Mouse (Mus musculus): Measurements from ENCODE around the gene Vamp9. TPM values are rescaled to one million over a fixed set of nuclear protein-coding genes. Genes with fewer than 3 reads are reported as not detected.

Gene Vamp9
- total RNA-seq, 1 experiment = not detected

DNA sequence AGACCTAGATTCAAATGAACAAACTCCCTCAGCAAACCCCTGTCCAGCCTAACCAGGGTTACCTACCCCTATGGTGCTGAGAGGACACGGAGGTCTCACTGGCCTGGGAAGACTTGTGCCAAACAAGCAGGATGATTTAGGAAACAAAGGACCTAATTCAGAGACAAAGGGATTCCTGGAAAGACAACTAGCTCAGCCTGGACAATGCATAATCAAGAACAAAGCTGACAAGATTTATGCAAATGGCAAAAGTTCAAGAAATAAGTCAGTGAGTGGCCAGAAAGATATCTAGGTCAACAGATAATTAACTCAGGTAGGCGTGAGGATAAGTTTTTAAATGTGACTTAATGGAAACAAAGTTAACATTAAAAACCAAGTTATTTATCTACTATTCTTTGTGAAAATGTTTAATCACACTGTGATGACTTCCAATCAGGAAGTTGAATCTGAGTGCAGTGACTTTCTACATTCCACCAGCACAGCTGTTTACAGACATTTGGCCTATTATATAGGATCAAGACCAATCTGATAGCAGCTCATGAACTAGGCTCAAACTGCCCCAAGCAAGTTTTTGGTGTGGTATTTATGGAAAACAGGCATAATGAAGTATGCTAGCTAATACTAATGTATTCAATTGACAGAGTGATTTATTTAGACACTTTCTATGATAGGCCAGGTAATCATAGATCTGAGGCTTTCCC, 53.3 kb downstream of the Vamp9 start:
- Histone ChIP-seq H3K9ac (ENCODE audit: insufficient read depth, low read depth, low read length, poor library complexity, severe bottlenecking) (no peak overlapping the region), H3K4me3 (ENCODE audit: insufficient read depth in 1 of 2, low read depth in 1 of 2, low read length in 2 of 2, poor library complexity in 1 of 2, severe bottlenecking in 1 of 2) (no peak overlapping the region), H3K36me3 (ENCODE audit: control insufficient read depth, insufficient read depth, low read length, poor library complexity, severe bottlenecking) (peaks cover 11% of the 10 kb centered on the region), H3K4me1 (ENCODE audit: control insufficient read depth in 2 of 2, insufficient read depth in 2 of 2, low read length in 2 of 2, poor library complexity in 1 of 2) (peaks cover 0 to 1% of the 10 kb centered on the region in 2 experiments; a peak in 1 of 4 replicates), H3K9me3 (ENCODE audit: control insufficient read depth, insufficient read depth, low read depth, low read length) (no peaks in the 10 kb centered on the region), H3K27ac (ENCODE audit: insufficient read depth, low read depth, low read length, poor library complexity, severe bottlenecking) (no peak overlapping the region)
- no peak; the same call in 1 of the 2 replicates for TF ChIP-seq CHD2 (IDR thresholded peaks at IDR 0.05; ENCODE audit: low read depth, low read length)
- in situ Hi-C loops (cut with MboI; ENCODE audit: low sequenced_read_pairs in 2 of 2, unreplicated experiment in 2 of 2) = no loop called here
- DNase-seq (ENCODE audit: low read depth, low spot score) = no peak

- Histone ChIP-seq H3K4me3 (ENCODE audit: insufficient read depth in 1 of 2, low read depth in 1 of 2, low read length in 2 of 2, poor library complexity in 1 of 2, severe bottlenecking in 1 of 2) (no peak overlapping the region), H3K36me3 (ENCODE audit: control insufficient read depth, insufficient read depth, low read length, poor library complexity, severe bottlenecking) (peaks cover 11% of the 10 kb centered on the region), H3K27ac (ENCODE audit: insufficient read depth, low read depth, low read length, poor library complexity, severe bottlenecking) (no peak overlapping the region), H3K9ac (ENCODE audit: insufficient read depth, low read depth, low read length, poor library complexity, severe bottlenecking) (no peak overlapping the region), H3K4me1 (ENCODE audit: control insufficient read depth in 2 of 2, insufficient read depth in 2 of 2, low read length in 2 of 2, poor library complexity in 1 of 2) (peaks cover 0 to 1% of the 10 kb centered on the region in 2 experiments; a peak in 1 of 4 replicates), H3K9me3 (ENCODE audit: control insufficient read depth, insufficient read depth, low read depth, low read length) (no peaks in the 10 kb centered on the region)
- in situ Hi-C loops (cut with MboI; ENCODE audit: low sequenced_read_pairs in 2 of 2, unreplicated experiment in 2 of 2) = no loop called here
- no peak for DNase-seq (ENCODE audit: low read depth, low spot score)
- no peak for TF ChIP-seq MAFK (IDR thresholded peaks at IDR 0.05; ENCODE audit: insufficient read depth, low read depth, low read length)
- no peak for TF ChIP-seq CHD2 (IDR thresholded peaks at IDR 0.05; ENCODE audit: low read depth, low read length)
- no peak for TF ChIP-seq HCFC1 (IDR thresholded peaks at IDR 0.05; ENCODE audit: borderline replicate concordance, insufficient read depth, low read length)
- TF ChIP-seq ZC3H11A (IDR thresholded peaks at IDR 0.05; ENCODE audit: borderline replicate concordance, low read depth, low read length) = no peak
- TF ChIP-seq ZNF384 (IDR thresholded peaks at IDR 0.05; ENCODE audit: low read depth, low read length) = no peak
Measured at GRCm38 (mm10) chr5:99959960-99960359, 53.9 kb downstream of the Vamp9 start.

DNA sequence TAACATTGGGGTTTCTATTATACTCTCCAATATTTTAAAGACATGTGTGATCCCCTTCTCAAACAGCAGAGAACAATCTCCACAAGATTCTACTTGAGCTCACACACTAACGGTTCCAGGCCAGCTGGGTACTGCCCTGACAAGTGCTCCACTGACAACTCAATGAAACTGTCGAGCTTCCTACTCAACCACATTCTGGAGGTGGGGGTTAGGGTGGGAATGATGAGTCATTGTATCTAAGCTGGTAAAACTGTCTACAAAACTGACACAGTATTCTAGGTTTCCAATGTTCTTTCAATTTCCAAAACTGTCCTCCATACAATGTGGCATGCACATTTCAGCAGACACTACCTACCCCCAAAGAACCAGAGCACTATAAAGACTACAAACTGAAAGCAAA, 67.9 kb downstream of the Vamp9 start:
- no peaks in the 10 kb centered on the region for H3K9me3 ChIP-seq (ENCODE audit: control insufficient read depth, insufficient read depth, low read depth, low read length)
- H3K36me3 ChIP-seq (ENCODE audit: control insufficient read depth, insufficient read depth, low read length, poor library complexity, severe bottlenecking) = peaks cover 7% of the 10 kb centered on the region
- H3K4me1 ChIP-seq (ENCODE audit: control insufficient read depth in 2 of 2, insufficient read depth in 2 of 2, low read length in 2 of 2, poor library complexity in 1 of 2) = peaks cover 2 to 8% of the 10 kb centered on the region in 2 experiments; a peak in 3 of 4 replicates
- H3K4me3 ChIP-seq (ENCODE audit: insufficient read depth in 1 of 2, low read depth in 1 of 2, low read length in 2 of 2, poor library complexity in 1 of 2, severe bottlenecking in 1 of 2) = no peak overlapping the region
- no peak for DNase-seq (ENCODE audit: low read depth, low spot score)
- TF ChIP-seq MAFK (IDR thresholded peaks at IDR 0.05; ENCODE audit: insufficient read depth, low read depth, low read length) (peak; percentile 86), HCFC1 (IDR thresholded peaks at IDR 0.05; ENCODE audit: borderline replicate concordance, insufficient read depth, low read length) (no peak)
- no peak overlapping the region for H3K9ac ChIP-seq (ENCODE audit: insufficient read depth, low read depth, low read length, poor library complexity, severe bottlenecking)
- in situ Hi-C loops (cut with MboI; ENCODE audit: low sequenced_read_pairs in 2 of 2, unreplicated experiment in 2 of 2) = no loop called here
- no peak overlapping the region for H3K27ac ChIP-seq (ENCODE audit: insufficient read depth, low read depth, low read length, poor library complexity, severe bottlenecking)

DNA sequence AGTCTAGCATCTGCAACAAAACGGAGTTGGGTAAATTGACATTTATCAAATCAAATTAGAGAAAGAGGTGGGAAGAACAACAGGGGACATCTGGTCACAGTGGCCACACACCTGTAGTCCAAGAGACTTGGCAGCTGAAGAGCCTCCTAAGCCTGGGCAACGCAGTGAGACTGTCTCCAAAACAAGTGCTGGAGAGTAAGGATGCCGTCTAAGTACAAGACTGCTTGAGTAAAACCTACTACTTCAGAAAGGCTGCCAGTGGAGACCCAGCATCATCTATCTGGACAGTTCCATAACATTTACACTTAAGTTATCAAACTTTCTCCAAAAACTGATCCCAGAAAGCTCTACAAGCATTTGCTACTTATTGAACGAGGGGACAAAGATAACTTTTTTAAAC, 69.0 kb downstream of the Vamp9 start:
- H3K36me3 ChIP-seq (ENCODE audit: control insufficient read depth, insufficient read depth, low read length, poor library complexity, severe bottlenecking) = peaks cover 7% of the 10 kb centered on the region
- H3K4me3 ChIP-seq (ENCODE audit: insufficient read depth in 1 of 2, low read depth in 1 of 2, low read length in 2 of 2, poor library complexity in 1 of 2, severe bottlenecking in 1 of 2) = 0 out of 4 replicates have a peak overlapping the region, but pooled peaks of 1 of the 2 experiments have one; percentile 11

GRCm38 (mm10) chr5:99975776-99976175, 69.7 kb downstream of the Vamp9 start:
- peaks cover 2 to 8% of the 10 kb centered on the region in 2 experiments; a peak in 3 of 4 replicates for H3K4me1 ChIP-seq (ENCODE audit: control insufficient read depth in 2 of 2, insufficient read depth in 2 of 2, low read length in 2 of 2, poor library complexity in 1 of 2)
- in situ Hi-C loops (cut with MboI; ENCODE audit: low sequenced_read_pairs in 2 of 2, unreplicated experiment in 2 of 2) = no loop called here
- no peak for DNase-seq (ENCODE audit: low read depth, low spot score)
- no peak overlapping the region for H3K9ac ChIP-seq (ENCODE audit: insufficient read depth, low read depth, low read length, poor library complexity, severe bottlenecking)
- peaks cover 7% of the 10 kb centered on the region for H3K36me3 ChIP-seq (ENCODE audit: control insufficient read depth, insufficient read depth, low read length, poor library complexity, severe bottlenecking)
- TF ChIP-seq HCFC1 (IDR thresholded peaks at IDR 0.05; ENCODE audit: borderline replicate concordance, insufficient read depth, low read length) = no peak
- TF ChIP-seq MAFK (IDR thresholded peaks at IDR 0.05; ENCODE audit: insufficient read depth, low read depth, low read length) = no peak
- no peak for TF ChIP-seq CHD2 (IDR thresholded peaks at IDR 0.05; ENCODE audit: low read depth, low read length)
- no peak for TF ChIP-seq ZC3H11A (IDR thresholded peaks at IDR 0.05; ENCODE audit: borderline replicate concordance, low read depth, low read length)
- no peak for TF ChIP-seq ZNF384 (IDR thresholded peaks at IDR 0.05; ENCODE audit: low read depth, low read length)
- no peaks in the 10 kb centered on the region for H3K9me3 ChIP-seq (ENCODE audit: control insufficient read depth, insufficient read depth, low read depth, low read length)
- H3K4me3 ChIP-seq (ENCODE audit: insufficient read depth in 1 of 2, low read depth in 1 of 2, low read length in 2 of 2, poor library complexity in 1 of 2, severe bottlenecking in 1 of 2) = peak overlapping the region in 1 of 2 experiments; percentile 95; a peak in 2 of 4 replicates
- H3K27ac ChIP-seq (ENCODE audit: insufficient read depth, low read depth, low read length, poor library complexity, severe bottlenecking) = no peak overlapping the region

More for the DNA sequence above, 69.0 kb downstream of the Vamp9 start:
- no peak overlapping the region for H3K9ac ChIP-seq (ENCODE audit: insufficient read depth, low read depth, low read length, poor library complexity, severe bottlenecking)
- in situ Hi-C loops (cut with MboI; ENCODE audit: low sequenced_read_pairs in 2 of 2, unreplicated experiment in 2 of 2) = no loop called here
- DNase-seq (ENCODE audit: low read depth, low spot score) = no peak
- TF ChIP-seq CHD2 (IDR thresholded peaks at IDR 0.05; ENCODE audit: low read depth, low read length) (no peak), HCFC1 (IDR thresholded peaks at IDR 0.05; ENCODE audit: borderline replicate concordance, insufficient read depth, low read length) (no peak), MAFK (IDR thresholded peaks at IDR 0.05; ENCODE audit: insufficient read depth, low read depth, low read length) (no peak), ZNF384 (IDR thresholded peaks at IDR 0.05; ENCODE audit: low read depth, low read length) (no peak), ZC3H11A (IDR thresholded peaks at IDR 0.05; ENCODE audit: borderline replicate concordance, low read depth, low read length) (no peak)
- no peaks in the 10 kb centered on the region for H3K9me3 ChIP-seq (ENCODE audit: control insufficient read depth, insufficient read depth, low read depth, low read length)
- no peak overlapping the region for H3K27ac ChIP-seq (ENCODE audit: insufficient read depth, low read depth, low read length, poor library complexity, severe bottlenecking)
- peaks cover 2 to 8% of the 10 kb centered on the region in 2 experiments; a peak in 3 of 4 replicates for H3K4me1 ChIP-seq (ENCODE audit: control insufficient read depth in 2 of 2, insufficient read depth in 2 of 2, low read length in 2 of 2, poor library complexity in 1 of 2)

Measured in ES-E14 (cell line).